Mouse (Mus musculus): ENCODE data around the gene Ceacam15. TPM values are rescaled to one million over a fixed set of nuclear protein-coding genes. Genes with fewer than 3 reads are reported as not detected.
"Not testable (repeated sequence)": the region's sequence is repeated elsewhere in the genome, so short reads cannot be mapped to it uniquely, and the experiment has no call there.

The Ceacam15 gene
- polyA plus RNA-seq, 1 experiment from 2014 or later = not detected

DNA sequence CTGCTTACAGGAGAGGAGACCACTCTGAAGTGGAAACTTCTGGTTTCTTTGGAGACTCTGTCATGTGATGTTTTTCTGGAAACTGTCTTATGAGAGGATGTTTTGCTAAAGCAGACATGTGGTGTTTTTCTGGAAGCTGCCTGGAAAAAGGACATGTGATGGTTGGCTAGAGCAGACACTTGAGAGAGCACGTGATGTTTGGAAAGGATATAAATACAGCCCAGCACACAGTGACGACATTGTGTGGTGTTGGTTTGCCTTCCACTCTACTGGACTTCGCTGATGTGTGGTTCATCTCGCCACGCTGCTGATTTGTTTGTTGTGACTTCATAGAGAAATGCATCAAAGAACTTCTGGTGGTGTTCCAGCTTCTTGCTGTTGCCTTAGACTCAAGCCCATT lies 25.1 kb upstream of the Ceacam15 start:
- no peak overlapping the region for H3K27ac ChIP-seq (replicated peaks; ENCODE audit: low read depth, low read length)
- DNase-seq (ENCODE audit: low spot score) = no peak
- 84% methylated on average over 5 of the region's 5 CpGs for WGBS
- no peaks in the 10 kb centered on the region for H3K9me3 ChIP-seq (ENCODE audit: control insufficient read depth, low read length)
- H3K27me3 ChIP-seq (ENCODE audit: control insufficient read depth, insufficient read depth, low read length) = no peaks in the 10 kb centered on the region
- H3K36me3 ChIP-seq (ENCODE audit: control insufficient read depth, insufficient read depth, low read length) = no peaks in the 10 kb centered on the region
- no peak overlapping the region for H3K4me3 ChIP-seq (ENCODE audit: low read depth, low read length)
- H3K9ac ChIP-seq (ENCODE audit: low read length) = no peak overlapping the region
- H3K4me2 ChIP-seq (ENCODE audit: low read depth, severe bottlenecking) = no peak overlapping the region
- no peaks in the 10 kb centered on the region for H3K4me1 ChIP-seq (ENCODE audit: control insufficient read depth, insufficient read depth, low read length)
- ATAC-seq (ENCODE audit: insufficient number of reproducible peaks, low FRiP score, low TSS enrichment, low read depth) = no peak

- DNase-seq (ENCODE audit: low spot score) = no peak
- WGBS = 40% methylated on average over 2 of the region's 2 CpGs
- no peak overlapping the region for H3K9ac ChIP-seq (ENCODE audit: low read length)
These were observed 23.5 kb upstream of the Ceacam15 start for GRCm38 (mm10) chr7:16699042-16699441.

GRCm38 (mm10) chr7:16695025-16695424 lies 19.5 kb upstream of the Ceacam15 start:
- no peak overlapping the region for H3K27ac ChIP-seq (replicated peaks; ENCODE audit: low read depth, low read length)
- no peaks in the 10 kb centered on the region for H3K27me3 ChIP-seq (ENCODE audit: control insufficient read depth, insufficient read depth, low read length)
- no peaks in the 10 kb centered on the region for H3K4me1 ChIP-seq (ENCODE audit: control insufficient read depth, insufficient read depth, low read length)
- no peaks in the 10 kb centered on the region for H3K9me3 ChIP-seq (ENCODE audit: control insufficient read depth, low read length)
- H3K4me3 ChIP-seq (ENCODE audit: low read depth, low read length) = no peak overlapping the region
- ATAC-seq (ENCODE audit: insufficient number of reproducible peaks, low FRiP score, low TSS enrichment, low read depth) (no peak), DNase-seq (ENCODE audit: low spot score) (no peak)
- WGBS = 32% methylated on average over 3 of the region's 3 CpGs
- H3K9ac ChIP-seq (ENCODE audit: low read length) = no peak overlapping the region
- no peak overlapping the region for H3K4me2 ChIP-seq (ENCODE audit: low read depth, severe bottlenecking)
- no peaks in the 10 kb centered on the region for H3K36me3 ChIP-seq (ENCODE audit: control insufficient read depth, insufficient read depth, low read length)

More at GRCm38 (mm10) chr7:16699042-16699441, 23.5 kb upstream of the Ceacam15 start:
- no peak overlapping the region for H3K4me2 ChIP-seq (ENCODE audit: low read depth, severe bottlenecking)
- H3K27ac ChIP-seq (replicated peaks; ENCODE audit: low read depth, low read length) = no peak overlapping the region
- no peaks in the 10 kb centered on the region for H3K27me3 ChIP-seq (ENCODE audit: control insufficient read depth, insufficient read depth, low read length)
- ATAC-seq (ENCODE audit: insufficient number of reproducible peaks, low FRiP score, low TSS enrichment, low read depth) = no peak
- no peaks in the 10 kb centered on the region for H3K4me1 ChIP-seq (ENCODE audit: control insufficient read depth, insufficient read depth, low read length)
- H3K9me3 ChIP-seq (ENCODE audit: control insufficient read depth, low read length) = no peaks in the 10 kb centered on the region
- H3K36me3 ChIP-seq (ENCODE audit: control insufficient read depth, insufficient read depth, low read length) = no peaks in the 10 kb centered on the region
- no peak overlapping the region for H3K4me3 ChIP-seq (ENCODE audit: low read depth, low read length)

- Histone ChIP-seq H3K27me3 (ENCODE audit: control insufficient read depth, insufficient read depth, low read length) (no peaks in the 10 kb centered on the region), H3K9me3 (ENCODE audit: control insufficient read depth, low read length) (0 out of 2 replicates have a peak, but pooled peaks cover 4% of the 10 kb centered on the region), H3K9ac (ENCODE audit: low read length) (no peak overlapping the region), H3K4me2 (ENCODE audit: low read depth, severe bottlenecking) (no peak overlapping the region), H3K4me1 (ENCODE audit: control insufficient read depth, insufficient read depth, low read length) (no peaks in the 10 kb centered on the region), H3K4me3 (ENCODE audit: low read depth, low read length) (no peak overlapping the region), H3K27ac (replicated peaks; ENCODE audit: low read depth, low read length) (no peak overlapping the region), H3K36me3 (ENCODE audit: control insufficient read depth, insufficient read depth, low read length) (no peaks in the 10 kb centered on the region)
- 78% methylated on average over 5 of the region's 5 CpGs for WGBS
- DNase-seq (ENCODE audit: low spot score) = no peak
- ATAC-seq (ENCODE audit: insufficient number of reproducible peaks, low FRiP score, low TSS enrichment, low read depth) = no peak
These were observed 13.7 kb upstream of the Ceacam15 start for GRCm38 (mm10) chr7:16689196-16689595.

GRCm38 (mm10) chr7:16680194-16680593 lies 4.7 kb upstream of the Ceacam15 start:
- not testable (repeated sequence) for H3K9ac ChIP-seq (ENCODE audit: low read length); H3K27ac ChIP-seq (replicated peaks; ENCODE audit: low read depth, low read length); H3K9me3 ChIP-seq (ENCODE audit: control insufficient read depth, low read length); DNase-seq (ENCODE audit: low spot score); H3K4me2 ChIP-seq (ENCODE audit: low read depth, severe bottlenecking); H3K4me1 ChIP-seq (ENCODE audit: control insufficient read depth, insufficient read depth, low read length); H3K4me3 ChIP-seq (ENCODE audit: low read depth, low read length); H3K36me3 ChIP-seq (ENCODE audit: control insufficient read depth, insufficient read depth, low read length); ATAC-seq (ENCODE audit: insufficient number of reproducible peaks, low FRiP score, low TSS enrichment, low read depth); H3K27me3 ChIP-seq (ENCODE audit: control insufficient read depth, insufficient read depth, low read length)
- WGBS = 50% methylated on average over 3 of the region's 3 CpGs

DNA sequence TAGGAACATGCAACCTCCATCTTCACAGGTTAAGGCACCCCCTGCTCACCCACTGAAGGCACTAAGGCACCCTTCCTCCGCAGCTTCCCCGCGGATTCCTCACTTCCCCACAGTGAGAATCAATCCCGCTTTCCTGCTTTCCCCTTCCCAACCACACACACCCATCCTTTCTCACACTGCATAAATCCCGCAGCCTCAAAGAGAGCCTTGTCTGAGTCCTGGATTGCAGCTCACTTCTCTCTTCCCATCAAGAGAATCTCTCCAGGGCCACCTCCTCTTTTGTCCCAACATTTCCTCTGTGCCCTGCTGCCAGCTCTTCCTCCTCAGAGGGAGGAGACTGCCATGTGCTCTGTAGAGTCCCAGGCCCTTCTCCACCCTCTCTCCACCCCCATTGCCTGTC lies 806 bp downstream of the Ceacam15 start:
- DNase-seq (ENCODE audit: low spot score); H3K36me3 ChIP-seq (ENCODE audit: control insufficient read depth, insufficient read depth, low read length); ATAC-seq (ENCODE audit: insufficient number of reproducible peaks, low FRiP score, low TSS enrichment, low read depth); H3K4me2 ChIP-seq (ENCODE audit: low read depth, severe bottlenecking); H3K9ac ChIP-seq (ENCODE audit: low read length); H3K4me3 ChIP-seq (ENCODE audit: low read depth, low read length); H3K27me3 ChIP-seq (ENCODE audit: control insufficient read depth, insufficient read depth, low read length); H3K4me1 ChIP-seq (ENCODE audit: control insufficient read depth, insufficient read depth, low read length); H3K9me3 ChIP-seq (ENCODE audit: control insufficient read depth, low read length); H3K27ac ChIP-seq (replicated peaks; ENCODE audit: low read depth, low read length): not testable (repeated sequence)
- WGBS = 19% methylated on average over 5 of the region's 5 CpGs

GRCm38 (mm10) chr7:16673823-16674222 lies 1.7 kb downstream of the Ceacam15 start:
- WGBS = 59% methylated on average over 1 of the region's 1 CpGs
- Histone ChIP-seq H3K27me3 (ENCODE audit: control insufficient read depth, insufficient read depth, low read length) (no peaks in the 10 kb centered on the region), H3K4me3 (ENCODE audit: low read depth, low read length) (no peak overlapping the region), H3K9me3 (ENCODE audit: control insufficient read depth, low read length) (no peaks in the 10 kb centered on the region), H3K4me2 (ENCODE audit: low read depth, severe bottlenecking) (no peak overlapping the region), H3K36me3 (ENCODE audit: control insufficient read depth, insufficient read depth, low read length) (no peaks in the 10 kb centered on the region), H3K27ac (replicated peaks; ENCODE audit: low read depth, low read length) (no peak overlapping the region), H3K4me1 (ENCODE audit: control insufficient read depth, insufficient read depth, low read length) (no peaks in the 10 kb centered on the region), H3K9ac (ENCODE audit: low read length) (no peak overlapping the region)
- ATAC-seq (ENCODE audit: insufficient number of reproducible peaks, low FRiP score, low TSS enrichment, low read depth) (no peak), DNase-seq (ENCODE audit: low spot score) (no peak)

- H3K4me3 ChIP-seq (ENCODE audit: low read depth, low read length); DNase-seq (ENCODE audit: low spot score); H3K9me3 ChIP-seq (ENCODE audit: control insufficient read depth, low read length); H3K27me3 ChIP-seq (ENCODE audit: control insufficient read depth, insufficient read depth, low read length); H3K36me3 ChIP-seq (ENCODE audit: control insufficient read depth, insufficient read depth, low read length); H3K9ac ChIP-seq (ENCODE audit: low read length); ATAC-seq (ENCODE audit: insufficient number of reproducible peaks, low FRiP score, low TSS enrichment, low read depth); H3K27ac ChIP-seq (replicated peaks; ENCODE audit: low read depth, low read length); H3K4me2 ChIP-seq (ENCODE audit: low read depth, severe bottlenecking); H3K4me1 ChIP-seq (ENCODE audit: control insufficient read depth, insufficient read depth, low read length): not testable (repeated sequence)
- 87% methylated on average over 4 of the region's 5 CpGs for WGBS
These were observed 7.1 kb downstream of the Ceacam15 start for GRCm38 (mm10) chr7:16668331-16668930.

GRCm38 (mm10) chr7:16644260-16644659 lies 31.2 kb downstream of the Ceacam15 start:
- Histone ChIP-seq H3K27me3 (ENCODE audit: control insufficient read depth, insufficient read depth, low read length) (no peaks in the 10 kb centered on the region), H3K27ac (replicated peaks; ENCODE audit: low read depth, low read length) (no peak overlapping the region), H3K36me3 (ENCODE audit: control insufficient read depth, insufficient read depth, low read length) (no peaks in the 10 kb centered on the region), H3K4me3 (ENCODE audit: low read depth, low read length) (no peak overlapping the region), H3K4me1 (ENCODE audit: control insufficient read depth, insufficient read depth, low read length) (no peaks in the 10 kb centered on the region), H3K4me2 (ENCODE audit: low read depth, severe bottlenecking) (no peak overlapping the region), H3K9me3 (ENCODE audit: control insufficient read depth, low read length) (no peaks in the 10 kb centered on the region), H3K9ac (ENCODE audit: low read length) (no peak overlapping the region)
- no peak for DNase-seq (ENCODE audit: low spot score)
- WGBS = 83% methylated on average over 12 of the region's 12 CpGs
- ATAC-seq (ENCODE audit: insufficient number of reproducible peaks, low FRiP score, low TSS enrichment, low read depth) = no peak
